Mouse (Mus musculus): ENCODE measurements around the gene Rdh13.
"Not testable (repeated sequence)": the region's sequence is repeated elsewhere in the genome, so short reads cannot be mapped to it uniquely, and the experiment has no call there.

Rdh13 gene

GRCm38 (mm10) chr7:4432026-4432425 lies 13.4 kb downstream of the Rdh13 start:
- no peak for DNase-seq (ENCODE audit: low spot score)

DNA sequence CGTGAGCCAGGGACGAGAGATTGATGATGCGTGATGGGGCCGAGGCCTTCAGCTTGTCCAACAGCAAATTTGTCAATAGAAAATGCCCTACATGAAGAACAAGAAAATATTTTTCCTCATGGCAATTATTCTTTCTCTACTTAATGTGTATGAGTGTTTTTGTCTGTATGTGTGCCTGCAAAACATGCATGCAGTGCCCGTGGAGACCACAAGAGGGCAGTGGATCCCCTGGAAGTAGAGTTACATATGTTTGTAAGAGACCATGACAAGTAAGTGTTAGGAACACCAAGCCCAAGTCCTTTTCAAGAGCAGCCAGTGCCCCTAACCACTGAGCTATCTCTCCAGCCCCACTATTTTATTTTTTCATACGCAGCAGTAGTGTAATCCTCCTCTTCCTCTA lies 13.9 kb downstream of the Rdh13 start:
- DNase-seq (ENCODE audit: low spot score): peak; percentile 67

DNA sequence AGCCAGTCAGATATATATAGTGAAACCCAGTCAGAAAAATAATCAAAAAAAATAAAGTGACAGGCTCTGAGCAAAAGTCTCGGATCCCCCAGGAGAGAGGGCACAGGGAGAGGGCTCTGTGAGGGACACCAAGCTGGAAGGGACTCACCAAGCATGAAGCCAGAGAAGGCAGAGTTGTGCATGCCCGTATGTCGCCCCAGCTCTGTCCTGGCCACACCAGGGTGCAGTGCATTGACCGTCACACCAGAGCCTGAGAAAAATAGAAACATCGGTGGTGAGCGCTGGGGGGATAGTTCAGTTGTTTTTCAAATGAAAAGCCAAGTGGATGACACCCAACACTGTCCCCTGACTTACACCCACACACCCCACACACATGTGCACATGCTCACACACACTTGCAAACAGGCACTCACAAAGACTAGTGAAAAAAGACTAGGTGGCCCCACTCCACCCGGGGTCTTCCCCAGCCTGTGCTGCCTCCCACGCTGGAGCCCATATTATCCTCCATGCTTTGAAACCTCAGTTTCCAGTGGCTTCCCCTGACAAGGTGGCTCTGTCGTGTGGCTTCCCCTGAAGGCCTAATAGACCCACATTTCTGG lies 15.1 kb downstream of the Rdh13 start:
- DNase-seq (ENCODE audit: low spot score): no peak

DNA sequence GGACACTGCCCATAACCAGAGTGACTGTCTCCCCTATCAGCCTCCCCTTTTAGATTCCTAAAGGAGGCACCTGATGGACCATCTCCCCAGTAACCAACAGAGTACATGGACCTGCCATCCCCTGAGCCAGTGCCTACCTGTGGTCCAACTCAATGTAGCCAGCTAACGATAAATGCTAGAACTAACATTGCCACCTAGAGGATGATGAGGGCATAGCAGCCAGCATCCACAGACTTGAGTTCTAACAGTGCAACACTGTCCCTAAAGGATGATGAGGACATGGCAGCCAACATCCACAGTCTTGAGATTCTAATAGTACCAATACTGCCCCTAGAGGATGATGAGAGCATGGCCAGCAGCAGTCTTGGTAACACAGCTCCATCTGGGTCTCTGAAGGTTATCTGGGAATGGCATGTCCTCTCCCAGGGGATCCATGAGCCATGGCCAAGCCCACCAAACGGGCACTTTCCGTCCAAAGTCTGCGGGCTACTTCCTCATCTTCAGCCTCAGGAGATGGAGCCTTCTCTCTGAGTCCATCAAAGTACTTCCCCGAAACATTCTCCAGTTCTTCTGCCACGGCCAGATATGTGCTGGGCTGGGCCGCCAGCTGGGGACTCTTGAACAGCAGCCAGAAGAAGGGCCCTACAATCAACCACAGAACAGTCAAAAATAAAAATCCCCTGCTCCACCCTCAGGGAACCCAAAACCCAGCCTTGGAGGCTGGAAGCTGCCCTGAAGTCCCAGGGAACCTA lies 18.1 kb downstream of the Rdh13 start:
- DNase-seq (ENCODE audit: low spot score): peak; percentile 81

DNA sequence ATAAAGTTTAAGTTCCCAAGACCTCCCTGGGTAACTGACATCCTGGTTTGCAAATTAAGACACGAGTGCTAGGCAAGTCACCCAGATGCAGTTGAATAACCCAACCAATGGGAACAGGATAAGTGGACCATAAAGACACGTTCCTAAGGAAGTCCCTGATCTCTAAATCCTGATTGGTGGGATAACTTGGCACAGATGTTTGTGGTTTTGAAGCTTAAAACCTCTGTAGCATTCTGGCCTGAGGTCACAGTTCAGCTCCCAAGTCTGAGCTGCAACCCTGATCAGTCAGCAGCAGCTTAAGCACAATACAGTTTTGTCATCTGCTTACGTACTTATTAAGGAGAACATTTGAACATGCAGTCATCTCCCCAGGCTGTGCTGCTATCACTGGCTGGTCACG lies 25.2 kb downstream of the Rdh13 start:
- DNase-seq (ENCODE audit: low spot score): no peak

GRCm38 (mm10) chr7:4419681-4420080 lies 25.8 kb downstream of the Rdh13 start:
- DNase-seq (ENCODE audit: low spot score): no peak

- not testable (repeated sequence) for DNase-seq (ENCODE audit: low spot score)
These were observed 33.0 kb downstream of the Rdh13 start for GRCm38 (mm10) chr7:4412406-4412805.

- no peak for DNase-seq (ENCODE audit: low spot score)
These were observed 47.7 kb downstream of the Rdh13 start, which contains the start of gene Gp6 for GRCm38 (mm10) chr7:4397730-4398129. Gp6 (minus strand) TSS chr7:4397744.
